Mouse (Mus musculus) urinary bladder, postnatal 4 days (tissue): ENCODE results near the gene Chpf.

Source experiments
- DNase-seq, 2 experiments: peaks; one replicate each; pipeline ENCODE4 v3.0.0; 2021 to 2022; ENCODE audit warnings: low spot score in 2 of 2

Chpf gene

GRCm38 (mm10) chr1:75442171-75442570 is 36.9 kb downstream of the Chpf start:
- no peak for DNase-seq

- no peak for DNase-seq
Measured at GRCm38 (mm10) chr1:75441471-75441996, 37.6 kb downstream of the Chpf start.

GRCm38 (mm10) chr1:75440661-75441060 is 38.4 kb downstream of the Chpf start:
- DNase-seq: no peak

GRCm38 (mm10) chr1:75438782-75439181 is 40.3 kb downstream of the Chpf start:
- no peak for DNase-seq

- peak; percentile 69 to 82 for DNase-seq
Measured at GRCm38 (mm10) chr1:75435475-75436328, 43.4 kb downstream of the Chpf start, which contains the start of gene Gmppa. Gene Gmppa (plus strand): TSS chr1:75435930.

- no peak for DNase-seq
Measured at GRCm38 (mm10) chr1:75425796-75426471, 53.2 kb downstream of the Chpf start.
